In genomic region chr8:95200001-95200405, GRCm38 (mm10) we compare ENCODE assay signal across 19 mouse cellular contexts. TPM values are rescaled to one million over a fixed set of nuclear protein-coding genes. Genes with fewer than 3 reads are reported as not detected.
DNase-seq lines count a peak whose midpoint lies in the region; ATAC-seq and TF ChIP-seq lines count a peak whose summit lies in the region.
"Had no signal": no experiment of that assay in that cellular context is flagged by ENCODE, and none has a peak within 500 bp of the region (broad histone marks: within the 10 kb centered on the region; RNA-seq: fewer than 3 reads in every experiment).

No protein-coding gene starts in this region.

- ATAC-seq in kidney, embryonic 16.5 days (ENCODE audit: low FRiP score, low TSS enrichment): no peak
- peak; percentile 37; the same call in 1 of the 2 replicates for ATAC-seq in intestine, embryonic 15.5 days

- WGBS in kidney, embryonic 16.5 days: 68% methylated on average over 9 of the region's 9 CpGs
- 58% methylated on average over 9 of the region's 9 CpGs for WGBS in intestine, embryonic 15.5 days

- TF ChIP-seq CTCF in E14TG2a.4 (conservative IDR thresholded peaks at IDR 0.05; ENCODE audit: low read length): no peak

- H3K4me3 ChIP-seq in kidney, embryonic 16.5 days (ENCODE audit: low read length): no peak overlapping the region
- peak overlapping the region; percentile 39 for H3K4me3 ChIP-seq in E14TG2a.4 (replicated peaks; ENCODE audit: low read length)
- H3K4me3 ChIP-seq in intestine, embryonic 15.5 days (replicated peaks): no peak overlapping the region
- H3K4me3 ChIP-seq: forebrain, embryonic 12.5 days; limb, embryonic 13.5 days; neural tube, embryonic 13.5 days; stomach, embryonic 15.5 days had no signal

- H3K9ac ChIP-seq in kidney, embryonic 16.5 days (replicated peaks; ENCODE audit: low read length): no peak overlapping the region
- 0 out of 2 replicates have a peak overlapping the region, but pooled peaks have one; percentile 4 for H3K9ac ChIP-seq in intestine, embryonic 15.5 days
- H3K9ac ChIP-seq: forebrain, embryonic 12.5 days; hindbrain, embryonic 14.5 days; limb, embryonic 13.5 days; neural tube, embryonic 13.5 days; stomach, embryonic 15.5 days had no signal

- H3K27ac ChIP-seq in kidney, embryonic 16.5 days (ENCODE audit: low read length): no peak overlapping the region
- no peak overlapping the region for H3K27ac ChIP-seq in intestine, embryonic 15.5 days
- H3K27ac ChIP-seq: forebrain, embryonic 12.5 days; hindbrain, embryonic 14.5 days; limb, embryonic 13.5 days; neural tube, embryonic 13.5 days; stomach, embryonic 15.5 days had no signal

- intact Hi-C loops in left cerebral cortex, postnatal 25 days (cut with DNase I): loop anchor here (10.0 kb wide), 1 partner anchor 65 kb away; no protein-coding TSS in a partner anchor
- intact Hi-C loops in left cerebral cortex, postnatal 10 days (cut with DNase I): loop anchor here (5.0 to 10.0 kb wide), 2 partner anchors 95 to 258 kb away; no protein-coding TSS in a partner anchor

- no peak overlapping the region for H3K4me2 ChIP-seq in kidney, embryonic 16.5 days (replicated peaks; ENCODE audit: low read depth, low read length)
- H3K4me2 ChIP-seq in intestine, embryonic 15.5 days (replicated peaks): no peak overlapping the region
- H3K4me2 ChIP-seq: forebrain, embryonic 12.5 days; heart, embryonic 11.5 days; hindbrain, embryonic 14.5 days; limb, embryonic 13.5 days; neural tube, embryonic 13.5 days; stomach, embryonic 15.5 days had no signal

- DNase-seq in kidney, adult 9 months: peak; percentile 16
- DNase-seq in R1 (ENCODE audit: low read depth, low spot score): peak; percentile 44
- no peak for DNase-seq in left cerebral cortex, postnatal 25 days (ENCODE audit: low spot score in 2 of 2)
- no peak for DNase-seq in left cerebral cortex, postnatal 10 days (ENCODE audit: extremely low spot score in 1 of 2, low spot score in 2 of 2)
- DNase-seq in neural tube, embryonic 10.5 days (ENCODE audit: extremely low spot score, low spot score): no peak
- DNase-seq: B cell, adult 2 months; cerebellum, postnatal 14 days; gastrocnemius, postnatal 36 days; heart, postnatal 14 days; kidney, adult 8-10 months had no signal

- no peaks in the 10 kb centered on the region for H3K9me3 ChIP-seq in kidney, embryonic 16.5 days (ENCODE audit: low read length)
- H3K9me3 ChIP-seq in E14TG2a.4 (ENCODE audit: low read length): no peaks in the 10 kb centered on the region
- no peaks in the 10 kb centered on the region for H3K9me3 ChIP-seq in intestine, embryonic 15.5 days
- H3K9me3 ChIP-seq: forebrain, embryonic 12.5 days; limb, embryonic 13.5 days; neural tube, embryonic 13.5 days; stomach, embryonic 15.5 days had no signal

- H3K36me3 ChIP-seq in kidney, embryonic 16.5 days (ENCODE audit: insufficient read depth, low read length): no peaks in the 10 kb centered on the region
- no peaks in the 10 kb centered on the region for H3K36me3 ChIP-seq in E14TG2a.4 (ENCODE audit: insufficient read depth, low read length)
- H3K36me3 ChIP-seq in intestine, embryonic 15.5 days: no peaks in the 10 kb centered on the region
- H3K36me3 ChIP-seq: forebrain, embryonic 12.5 days; limb, embryonic 13.5 days; neural tube, embryonic 13.5 days; stomach, embryonic 15.5 days had no signal

- H3K4me1 ChIP-seq in kidney, embryonic 16.5 days (ENCODE audit: insufficient read depth, low read length): peaks cover 7% of the 10 kb centered on the region
- H3K4me1 ChIP-seq in E14TG2a.4 (replicated peaks; ENCODE audit: low read depth, low read length): peaks cover 40% of the 10 kb centered on the region
- 0 out of 2 replicates have a peak, but pooled peaks cover 4% of the 10 kb centered on the region for H3K4me1 ChIP-seq in intestine, embryonic 15.5 days (replicated peaks)
- H3K4me1 ChIP-seq: forebrain, embryonic 12.5 days had no signal

- H3K27me3 ChIP-seq in kidney, embryonic 16.5 days (ENCODE audit: insufficient read depth, low read length): no peaks in the 10 kb centered on the region
- H3K27me3 ChIP-seq in E14TG2a.4 (ENCODE audit: insufficient read depth, low read length): peaks cover 4% of the 10 kb centered on the region; the same call in 1 of the 2 replicates
- no peaks in the 10 kb centered on the region for H3K27me3 ChIP-seq in intestine, embryonic 15.5 days (replicated peaks)
- H3K27me3 ChIP-seq: forebrain, embryonic 12.5 days; limb, embryonic 13.5 days; neural tube, embryonic 13.5 days; stomach, embryonic 15.5 days had no signal

RNA-seq across cellular contexts. Expression of gene Kifc3, which starts 2.6 kb away (rescaled TPM):
- 32.5 and 37.7 TPM in 2 replicates for polyA plus RNA-seq in kidney, embryonic 16.5 days (2015; fragmentation: Nextera tagmentation; extraction: Ambion mirVana)
- polyA plus RNA-seq in intestine, embryonic 15.5 days (2015; fragmentation: Nextera tagmentation; extraction: Ambion mirVana): 28.6 and 31.3 TPM in 2 replicates
- 10 to 100 TPM; 52.6 to 53.0 TPM for total RNA-seq in left cerebral cortex, postnatal 25 days (2021)
- 10 to 100 TPM; 56.2 to 58.6 TPM for total RNA-seq in left cerebral cortex, postnatal 10 days (2021)

Comparison
In these comparisons a context has a peak if more than half of its experiments do, and no peak if none do; other contexts are left out.
1. DNase-seq: peak in kidney, adult 9 months (single experiment) and R1 (single experiment); none in left cerebral cortex, postnatal 25 days (0 of 2), left cerebral cortex, postnatal 10 days (0 of 2) and neural tube, embryonic 10.5 days (single experiment).